Mouse (Mus musculus): ENCODE results near the gene Usp2. TPM values are rescaled to one million over a fixed set of nuclear protein-coding genes. Genes with fewer than 3 reads are reported as not detected.

Usp2 gene
- total RNA-seq, 2 experiments from 2014 or later: 77.6 to 79.1 TPM

- peak in 1 of 2 experiments; percentile 59 for DNase-seq (ENCODE audit: low spot score in 2 of 2)
Observed at GRCm38 (mm10) chr9:44074395-44075275, 7.8 kb downstream of the Usp2 start.

DNA sequence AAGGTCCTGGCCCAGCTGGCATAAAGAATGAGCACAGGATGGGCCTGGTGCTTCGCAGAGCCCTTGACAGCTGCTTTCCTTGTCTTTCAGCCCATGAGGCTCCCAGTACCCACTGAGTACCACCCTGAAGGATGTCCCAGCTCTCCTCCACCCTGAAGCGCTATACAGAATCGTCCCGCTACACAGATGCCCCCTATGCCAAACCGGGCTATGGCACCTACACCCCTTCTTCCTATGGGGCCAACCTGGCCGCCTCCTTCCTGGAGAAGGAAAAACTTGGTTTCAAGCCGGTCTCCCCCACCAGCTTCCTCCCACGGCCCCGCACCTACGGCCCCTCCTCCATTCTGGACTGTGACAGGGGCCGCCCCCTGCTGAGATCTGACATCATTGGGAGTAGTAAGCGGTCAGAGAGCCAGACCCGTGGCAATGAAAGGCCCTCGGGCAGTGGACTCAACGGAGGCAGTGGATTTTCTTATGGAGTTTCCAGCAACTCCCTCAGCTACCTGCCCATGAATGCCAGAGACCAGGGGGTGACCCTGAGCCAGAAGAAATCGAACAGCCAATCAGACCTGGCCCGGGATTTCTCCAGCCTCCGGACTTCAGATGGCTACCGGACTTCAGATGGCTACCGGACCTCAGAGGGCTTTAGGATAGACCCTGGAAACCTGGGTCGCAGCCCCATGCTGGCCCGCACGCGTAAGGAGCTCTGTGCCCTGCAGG, 8.6 kb downstream of the Usp2 start:
- no peak for DNase-seq (ENCODE audit: low spot score in 2 of 2)

DNA sequence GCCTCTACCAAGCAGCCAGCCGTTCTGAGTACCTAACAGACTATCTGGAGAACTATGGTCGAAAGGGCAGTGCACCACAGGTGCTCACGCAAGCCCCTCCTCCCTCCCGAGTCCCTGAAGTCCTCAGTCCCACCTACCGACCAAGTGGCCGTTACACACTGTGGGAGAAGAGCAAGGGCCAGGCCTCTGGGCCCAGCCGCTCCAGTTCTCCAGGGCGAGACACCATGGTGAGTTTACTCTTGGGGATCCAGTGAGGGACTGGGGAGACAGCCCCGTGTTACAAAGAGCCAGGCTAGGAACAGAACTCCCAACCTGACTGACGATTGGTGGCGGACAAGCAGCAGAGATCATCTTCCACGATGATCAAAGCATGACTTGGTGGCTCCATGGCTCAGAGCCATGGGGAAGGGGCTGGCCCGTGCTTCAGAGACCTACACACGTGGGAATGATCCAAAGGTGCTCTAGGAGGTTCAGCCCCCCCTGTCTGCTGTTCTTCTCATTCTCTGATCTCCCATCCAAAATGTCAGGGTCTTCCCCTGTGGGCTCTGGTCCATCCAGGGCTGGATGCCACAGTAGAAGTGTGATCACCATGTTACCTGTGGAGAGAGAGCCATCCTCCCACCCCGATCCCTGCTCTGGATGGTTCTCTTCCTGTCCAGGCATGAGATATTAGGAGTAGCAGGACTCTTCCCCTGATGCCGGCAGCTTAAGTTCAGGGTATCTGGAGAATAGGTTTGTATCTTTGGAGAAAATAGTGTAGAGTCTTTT, 9.4 kb downstream of the Usp2 start:
- no peak for DNase-seq (ENCODE audit: low spot score in 2 of 2)

DNA sequence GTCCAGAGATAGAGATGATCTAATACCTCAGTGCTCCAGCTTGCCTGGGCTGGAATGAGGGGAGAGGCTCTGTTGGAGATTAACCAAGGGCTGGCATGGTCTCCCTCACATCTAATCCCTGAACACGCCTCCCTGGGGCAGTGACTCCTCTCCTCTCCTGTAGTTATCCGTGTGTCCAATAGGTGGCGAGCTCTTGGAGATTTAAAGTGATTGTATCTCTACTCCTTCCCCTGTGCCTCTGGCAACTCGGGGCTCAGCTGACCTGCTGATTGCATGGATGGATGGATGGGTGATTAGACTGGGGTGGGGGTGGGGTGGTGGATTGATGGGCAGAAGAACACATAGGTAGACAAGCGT, 9.9 kb downstream of the Usp2 start:
- peak in 1 of 2 experiments; percentile 79 for DNase-seq (ENCODE audit: low spot score in 2 of 2)

GRCm38 (mm10) chr9:44077266-44077910, 10.6 kb downstream of the Usp2 start:
- peak in 1 of 2 experiments; percentile 5 for DNase-seq (ENCODE audit: low spot score in 2 of 2)

DNA sequence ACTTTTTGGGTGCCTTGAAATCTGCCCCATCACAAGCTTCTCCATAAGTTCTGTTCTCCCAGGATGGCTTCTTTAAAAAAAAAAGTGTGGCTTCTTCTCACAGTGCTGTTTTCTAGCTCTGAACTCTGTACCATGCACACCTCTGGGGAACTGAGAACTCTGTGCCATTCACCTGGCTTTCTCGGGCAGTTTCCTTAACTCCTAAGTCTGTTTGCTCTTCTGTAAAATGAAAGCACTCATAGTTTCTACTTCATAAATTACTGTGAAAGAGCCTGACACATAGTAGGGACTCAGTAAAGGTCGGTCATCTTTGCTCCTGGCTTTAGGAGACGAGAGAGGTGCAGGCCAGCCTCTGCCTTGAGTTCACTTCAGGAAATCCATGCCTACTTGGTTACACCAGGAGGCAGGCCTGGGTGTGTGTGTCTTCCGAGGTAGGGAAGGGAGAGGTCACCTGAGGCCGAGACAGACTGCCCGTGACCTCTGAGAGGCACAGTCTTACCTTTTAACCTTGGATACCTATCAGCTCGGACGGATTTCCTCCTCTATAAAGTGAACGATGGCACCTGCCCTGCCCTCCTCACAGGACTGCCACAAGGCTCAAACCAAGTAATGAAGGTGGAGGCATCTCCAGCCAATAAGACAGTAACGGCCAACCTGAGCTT, 11.4 kb downstream of the Usp2 start:
- DNase-seq (ENCODE audit: low spot score in 2 of 2): no peak

DNA sequence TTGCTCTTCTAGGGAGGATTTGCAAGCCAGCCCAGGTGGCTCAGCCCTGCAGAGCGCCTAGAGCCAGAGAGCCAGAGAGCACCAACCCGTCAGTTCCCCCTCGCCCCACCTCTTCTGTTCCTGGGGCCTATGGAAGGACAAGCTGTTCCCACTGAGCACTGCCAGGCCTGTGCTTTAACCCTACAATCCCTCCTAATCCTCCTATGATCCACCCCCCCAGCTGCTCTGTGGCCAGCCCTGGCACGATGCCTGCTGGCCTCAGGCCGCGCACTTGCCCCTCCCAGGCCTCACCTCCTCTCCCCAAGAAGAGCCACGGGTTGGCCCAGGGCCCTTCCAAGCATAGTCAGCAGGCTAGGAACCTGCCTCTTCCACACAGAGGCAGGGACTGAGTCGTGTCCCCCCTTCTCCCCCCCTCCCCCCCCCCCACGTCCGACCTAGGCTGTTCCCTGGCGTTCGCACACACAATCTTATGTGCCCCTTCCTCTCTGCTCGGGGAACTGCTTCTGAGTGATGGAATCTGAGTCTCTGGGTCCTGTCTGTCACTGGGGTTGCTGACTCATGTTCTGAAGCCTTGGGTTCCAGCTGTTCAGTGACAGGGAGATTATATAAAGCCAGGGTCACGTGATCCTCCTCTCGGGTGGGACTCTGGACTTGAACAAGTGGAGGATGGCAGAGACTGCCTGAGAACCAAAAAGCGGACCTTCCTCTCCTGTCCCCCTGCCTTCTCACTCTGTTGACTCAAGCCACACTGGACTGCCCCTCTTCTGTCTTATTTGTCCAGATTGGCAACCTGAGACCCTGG, 12.3 kb downstream of the Usp2 start:
- peak in 1 of 2 experiments; percentile 73 for DNase-seq (ENCODE audit: low spot score in 2 of 2)

GRCm38 (mm10) chr9:44079997-44080780, 13.4 kb downstream of the Usp2 start:
- DNase-seq (ENCODE audit: low spot score in 2 of 2): no peak

DNA sequence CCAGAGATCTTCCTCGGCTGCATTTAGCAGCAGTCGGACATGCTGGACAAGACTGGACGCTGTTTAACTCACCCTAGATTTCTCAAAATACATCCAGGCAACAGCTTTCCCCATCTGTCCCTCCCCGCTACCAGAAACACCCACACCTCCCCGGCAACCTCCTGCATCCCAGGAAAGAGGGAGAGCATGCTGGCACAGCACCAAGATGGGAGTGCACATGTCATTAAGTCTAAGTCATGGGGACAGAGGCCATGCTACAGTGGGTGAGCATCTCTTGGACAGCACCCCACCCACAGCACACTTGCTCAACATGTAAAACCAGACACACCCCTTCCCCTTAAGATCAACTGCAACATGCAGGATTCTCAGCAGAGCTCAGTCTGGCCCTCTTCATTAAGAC, 14.1 kb downstream of the Usp2 start:
- peak in 1 of 2 experiments; percentile 76 for DNase-seq (ENCODE audit: low spot score in 2 of 2)

DNA sequence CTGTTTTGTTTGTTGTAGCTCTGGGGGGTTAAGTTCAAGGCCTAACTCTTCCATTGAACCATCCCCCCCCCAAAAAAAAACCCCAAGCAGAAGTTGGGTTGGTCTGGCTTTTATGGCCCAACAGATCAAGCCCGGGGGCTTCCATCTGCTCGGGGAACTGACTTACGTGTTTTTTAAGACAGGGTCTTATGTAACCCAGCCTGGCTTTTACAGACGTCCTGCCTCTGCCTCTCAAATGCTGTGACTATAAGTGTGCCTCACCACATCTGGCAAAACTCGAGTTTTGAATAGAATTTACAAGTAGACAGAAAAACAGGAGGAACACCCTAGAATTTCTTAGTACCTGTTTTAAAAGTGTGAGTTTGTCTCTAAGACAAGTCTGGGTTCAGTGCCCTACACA, 14.8 kb downstream of the Usp2 start:
- DNase-seq (ENCODE audit: low spot score in 2 of 2): no peak

DNA sequence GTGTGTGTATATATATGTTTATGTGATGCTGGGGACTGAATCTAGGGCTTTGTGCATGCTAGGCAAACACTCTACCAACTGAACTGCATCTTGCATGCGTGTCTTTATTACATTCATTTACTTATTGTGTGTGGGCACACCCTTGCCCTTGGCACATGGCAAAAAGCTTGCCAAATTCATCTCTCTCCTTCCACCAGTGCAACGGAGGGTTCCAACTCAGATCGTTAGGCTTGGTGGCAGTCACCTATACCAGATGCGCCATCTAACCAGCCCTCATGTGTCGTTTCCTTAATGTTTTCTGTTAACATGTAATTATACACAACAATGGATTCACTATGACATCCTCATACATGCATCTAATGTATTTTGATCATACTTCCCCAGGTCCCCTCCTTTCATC, 15.4 kb downstream of the Usp2 start:
- no peak for DNase-seq (ENCODE audit: low spot score in 2 of 2)

DNA sequence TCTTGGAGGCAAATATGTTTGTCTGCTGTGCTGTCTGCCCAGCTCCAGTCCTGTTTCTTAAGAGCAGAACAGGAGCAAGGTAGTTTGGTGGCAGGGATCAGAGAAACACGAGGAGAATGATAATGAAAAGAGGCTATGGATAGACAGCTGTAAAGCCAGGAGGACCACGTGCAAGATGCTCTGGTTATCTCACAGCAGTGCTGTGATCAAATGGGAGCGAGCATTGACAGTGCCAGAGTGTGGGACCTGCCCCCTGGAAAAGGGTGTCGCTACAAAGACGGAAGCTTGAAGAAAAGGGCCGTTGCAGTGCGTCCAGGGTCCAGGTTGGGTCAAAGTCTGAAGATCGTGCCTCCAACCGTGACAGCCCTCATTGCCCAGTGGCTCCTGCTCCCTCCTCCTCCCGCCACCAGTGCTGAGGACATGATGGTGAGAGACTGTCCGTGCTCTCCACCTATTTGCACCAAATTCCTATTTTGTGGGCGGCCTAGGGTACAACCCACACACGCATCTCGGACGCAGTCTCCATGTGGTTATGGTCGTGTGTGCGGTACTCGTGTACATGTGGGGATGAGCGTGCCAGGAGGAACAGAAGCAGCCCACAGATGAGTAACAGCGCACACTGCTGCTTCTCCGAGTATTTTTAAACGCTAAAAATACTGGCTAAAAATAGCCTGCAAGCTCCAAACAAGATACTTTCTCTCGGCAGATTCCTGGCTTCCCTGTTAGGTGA, 16.7 kb downstream of the Usp2 start:
- DNase-seq (ENCODE audit: low spot score in 2 of 2): peak in 1 of 2 experiments; percentile 79

GRCm38 (mm10) chr9:44084236-44084635, 17.4 kb downstream of the Usp2 start:
- no peak for DNase-seq (ENCODE audit: low spot score in 2 of 2)

DNA sequence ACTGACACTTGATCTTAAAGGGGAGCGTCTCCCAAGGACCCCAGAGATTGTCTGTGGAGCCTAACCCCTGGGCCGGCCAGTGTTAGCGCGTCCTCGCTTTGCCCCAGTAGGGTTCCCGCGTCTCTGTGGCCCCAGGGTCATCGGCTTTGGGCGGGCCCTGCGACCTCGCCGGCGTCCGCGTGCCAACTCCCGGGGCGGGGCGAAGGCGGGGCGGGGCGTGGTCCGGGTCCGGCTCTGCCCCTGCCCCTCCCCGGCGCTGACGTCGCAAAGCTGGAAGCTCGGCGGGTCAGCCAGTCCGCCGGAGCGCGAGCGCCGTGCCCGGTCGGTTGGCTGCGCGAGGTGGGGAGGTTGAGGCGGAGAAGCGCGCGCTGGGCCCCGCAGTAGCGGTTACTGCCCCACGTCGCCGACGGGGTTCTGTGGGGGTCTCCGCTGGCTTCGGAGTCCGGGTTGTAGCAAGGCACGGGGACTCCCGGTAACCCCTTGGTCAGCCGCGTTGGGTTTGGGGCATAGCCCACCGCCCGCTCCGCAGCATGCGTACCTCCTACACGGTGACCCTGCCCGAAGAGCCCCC, 17.9 kb downstream of the Usp2 start:
- peak; percentile 86 to 90 for DNase-seq (ENCODE audit: low spot score in 2 of 2)

DNA sequence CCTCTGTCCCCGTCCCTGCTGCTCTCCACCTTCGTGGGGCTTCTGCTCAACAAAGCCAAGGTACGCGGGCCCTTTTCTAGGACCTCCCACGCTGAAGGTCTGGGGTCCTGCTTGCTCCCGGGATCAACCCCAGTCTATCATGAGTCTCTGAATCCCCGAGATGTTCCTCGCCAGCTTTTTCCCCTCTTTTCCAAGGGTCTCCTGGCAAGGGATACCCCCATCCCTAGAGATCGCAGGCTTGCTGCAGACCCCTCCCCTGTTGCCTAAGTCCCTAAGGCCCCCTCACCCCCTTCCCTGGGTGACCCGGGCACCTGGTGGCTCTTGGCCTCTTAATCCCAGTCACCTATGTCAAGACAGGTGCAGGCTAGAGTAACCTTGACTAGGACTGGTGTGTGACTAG, 18.5 kb downstream of the Usp2 start:
- no peak for DNase-seq (ENCODE audit: low spot score in 2 of 2)

DNA sequence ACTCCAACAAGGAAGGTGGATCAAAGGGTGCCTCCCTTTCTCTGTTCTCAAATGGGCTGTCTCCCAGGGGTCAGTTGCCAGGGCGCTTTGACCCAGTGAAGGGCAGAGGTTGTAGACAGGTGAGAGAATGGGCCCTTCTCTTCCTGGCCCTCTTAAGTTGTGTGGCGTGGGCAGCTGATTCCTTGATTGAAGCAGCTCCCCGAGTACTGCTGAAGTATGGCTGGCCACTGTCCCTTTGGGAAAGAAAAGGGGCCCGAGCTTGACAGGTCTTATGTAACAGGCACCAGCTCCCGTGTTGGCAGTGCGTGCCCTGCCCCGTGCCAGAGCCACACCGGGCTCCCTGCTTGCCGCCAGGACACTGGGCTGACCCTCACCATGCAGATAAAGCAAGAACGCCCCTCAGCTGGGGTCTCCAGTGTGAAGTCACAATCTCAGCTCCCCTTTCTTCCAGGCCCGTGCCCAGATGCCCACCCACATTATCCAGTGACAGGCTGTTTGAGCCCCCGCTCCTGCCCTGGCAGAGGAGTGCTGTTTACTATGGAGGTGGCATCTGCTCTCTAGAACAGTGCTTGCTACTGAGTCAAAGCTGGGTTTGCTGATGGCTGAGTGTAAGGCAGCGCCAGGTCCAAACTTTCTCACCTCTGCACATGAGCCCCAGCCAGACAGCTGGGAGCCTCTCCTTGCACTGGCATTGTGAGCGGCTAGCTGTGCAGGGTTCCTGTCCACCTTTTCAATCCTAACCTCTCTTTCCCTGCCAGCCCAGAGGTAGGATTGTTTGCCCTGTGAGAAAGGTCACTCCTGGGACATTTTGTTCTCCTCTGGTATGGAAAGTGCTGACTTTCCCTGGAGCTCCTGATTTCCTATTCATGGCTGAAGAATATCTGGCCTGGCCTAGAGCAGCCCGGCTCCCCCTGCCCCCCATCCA, 19.2 kb downstream of the Usp2 start:
- DNase-seq (ENCODE audit: low spot score in 2 of 2): peak; percentile 70 to 87

DNA sequence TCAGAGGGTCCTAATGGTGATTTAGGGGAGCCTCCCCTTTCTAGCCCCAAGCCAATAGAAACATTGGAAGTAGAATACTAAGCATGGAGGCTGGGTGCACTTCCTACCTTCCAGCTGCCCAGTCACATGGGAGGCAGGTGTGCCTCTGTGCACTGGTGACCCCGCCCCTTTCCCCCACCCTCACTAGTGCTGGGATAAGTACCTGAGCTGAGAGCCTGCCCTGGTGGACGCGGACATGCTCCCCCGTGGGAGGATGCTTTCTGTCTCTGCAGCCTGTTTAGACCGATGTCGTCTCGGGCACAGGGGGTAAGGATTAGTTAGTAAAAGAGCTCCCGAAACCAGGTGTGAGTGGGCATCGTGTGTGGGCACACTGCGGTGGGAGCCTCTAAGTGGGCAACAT, 20.1 kb downstream of the Usp2 start:
- DNase-seq (ENCODE audit: low spot score in 2 of 2): no peak
